Mouse (Mus musculus): Measurements from ENCODE around the gene Mgst3. TPM values are rescaled to one million over a fixed set of nuclear protein-coding genes. Genes with fewer than 3 reads are reported as not detected.

Gene Mgst3
- polyA plus RNA-seq (2015; fragmentation: Nextera tagmentation; extraction: Ambion mirVana) = 392 and 404 TPM in 2 replicates

DNA sequence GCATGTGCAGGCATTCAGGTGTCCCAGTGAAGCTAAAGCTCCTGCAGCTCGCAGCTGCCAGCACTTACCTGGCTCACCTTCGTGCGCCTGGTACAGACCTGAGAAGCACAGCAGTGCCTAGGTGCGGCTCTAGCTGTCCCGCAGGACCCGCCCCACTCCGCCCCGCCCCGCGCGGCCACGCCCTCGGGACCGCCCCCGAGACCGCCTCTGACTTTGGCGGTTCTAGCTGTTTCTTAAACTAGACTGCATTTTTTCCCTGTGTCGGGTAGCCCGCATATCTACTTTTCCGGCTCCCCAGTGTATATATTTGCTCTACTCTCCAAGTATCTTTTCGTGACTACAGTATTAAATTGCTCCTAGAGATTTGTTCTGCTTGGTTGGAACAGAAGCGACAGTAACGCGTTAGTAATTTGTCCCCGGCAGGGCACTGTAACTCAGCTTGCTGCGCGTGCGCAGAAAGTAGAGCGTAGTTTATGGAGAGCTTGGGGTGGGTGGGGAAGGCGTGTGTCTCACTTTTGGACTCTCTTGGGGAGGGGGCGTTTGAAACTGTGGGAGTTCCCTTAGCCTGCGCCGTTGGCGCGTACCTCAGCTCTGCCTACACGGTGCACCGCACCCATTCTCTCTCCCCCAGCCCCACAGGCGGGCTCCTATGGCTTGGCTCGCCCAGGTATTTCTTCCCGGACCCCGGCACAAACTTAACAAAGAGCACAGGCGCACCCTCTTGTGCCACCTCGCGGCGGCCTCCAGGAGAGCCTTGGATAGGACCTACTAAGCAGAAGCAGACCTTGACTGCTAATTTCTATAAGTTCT is at the start of gene Mgst3:
Gene Mgst3, minus strand, starts transcription at position 159 of the 810 bp plus-strand sequence.
- Histone ChIP-seq H3K4me3 (replicated peaks) (peak within 1 kb of the TSS; percentile 79), H3K4me1 (replicated peaks) (peaks cover 49% of the 10 kb centered on the region), H3K36me3 (replicated peaks) (peaks cover 23% of the 10 kb centered on the region), H3K27ac (replicated peaks) (peak within 1 kb of the TSS; percentile 93), H3K4me2 (peak within 1 kb of the TSS; percentile 79), H3K9me3 (replicated peaks) (no peaks in the 10 kb centered on the region), H3K9ac (peak within 1 kb of the TSS; percentile 83), H3K27me3 (peaks cover 20% of the 10 kb centered on the region)
- under 1% methylated on average over 45 of the region's 45 CpGs for WGBS (ENCODE audit: insufficient replicate concordance)
- peak; percentile 91 for ATAC-seq (ENCODE audit: insufficient read depth)

DNA sequence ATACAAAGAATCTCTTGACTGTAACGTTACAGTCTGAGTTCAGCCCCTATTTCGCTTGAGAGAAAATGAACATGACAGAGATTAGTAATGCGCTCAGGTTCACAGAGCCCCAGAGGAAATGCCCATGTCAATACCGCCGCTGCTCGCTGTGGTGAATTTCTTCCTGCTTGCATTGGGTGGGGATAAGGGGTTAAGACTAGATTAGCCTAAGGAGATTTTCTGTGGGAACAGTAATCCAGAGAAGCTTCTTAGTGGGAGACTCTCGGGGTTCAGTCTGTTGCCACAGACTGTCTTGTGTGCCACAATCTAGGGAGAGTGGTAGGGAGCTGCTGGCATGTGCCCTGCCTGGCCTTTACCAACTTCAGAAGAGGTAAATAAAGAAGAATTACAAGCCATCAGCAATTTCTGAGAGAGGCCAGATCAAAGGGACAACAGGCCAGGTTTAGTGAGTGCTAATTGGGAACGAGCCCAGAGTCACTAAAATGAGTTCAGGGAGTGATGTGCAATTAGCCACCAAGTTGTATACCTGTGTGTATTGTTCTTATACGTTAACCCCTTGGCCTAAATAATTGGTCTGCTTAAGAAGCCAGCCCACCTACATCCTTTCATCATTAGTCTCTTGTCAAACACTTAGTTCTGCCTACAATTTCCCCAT is 44.7 kb upstream of the Mgst3 start:
- peaks cover 6% of the 10 kb centered on the region; the same call in 1 of the 2 replicates for H3K4me1 ChIP-seq (replicated peaks)
- no peak overlapping the region for H3K4me3 ChIP-seq (replicated peaks)
- 50% methylated on average over 9 of the region's 9 CpGs for WGBS (ENCODE audit: insufficient replicate concordance)
- no peaks in the 10 kb centered on the region for H3K36me3 ChIP-seq (replicated peaks)
- H3K9me3 ChIP-seq (replicated peaks) = no peaks in the 10 kb centered on the region
- ATAC-seq (ENCODE audit: insufficient read depth) = no peak
- H3K27ac ChIP-seq (replicated peaks) = no peak overlapping the region
- no peak overlapping the region for H3K4me2 ChIP-seq
- peaks cover 9% of the 10 kb centered on the region; the same call in 1 of the 2 replicates for H3K27me3 ChIP-seq
- H3K9ac ChIP-seq = no peak overlapping the region

DNA sequence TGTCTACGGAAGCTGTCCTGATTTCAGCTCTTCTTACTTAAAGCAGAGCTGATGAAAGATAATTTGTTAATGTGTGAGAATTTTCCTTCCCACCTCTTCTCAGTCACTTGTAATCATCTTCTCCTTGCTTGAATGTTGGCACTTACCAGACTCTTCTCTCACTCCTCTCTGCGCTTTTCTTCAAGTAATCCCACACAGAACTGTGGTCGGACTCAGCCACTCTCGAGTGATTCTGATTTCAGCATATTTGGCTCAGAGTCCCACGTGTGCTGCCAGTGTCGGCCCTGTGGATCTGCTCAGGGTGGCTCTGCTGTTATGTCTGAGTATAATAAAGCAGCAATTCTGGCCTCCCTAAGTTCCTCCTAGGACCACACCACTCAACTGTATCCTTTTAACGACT is 43.5 kb upstream of the Mgst3 start:
- Histone ChIP-seq H3K4me1 (replicated peaks) (no peaks in the 10 kb centered on the region), H3K36me3 (replicated peaks) (no peaks in the 10 kb centered on the region), H3K4me2 (no peak overlapping the region), H3K9ac (no peak overlapping the region), H3K9me3 (replicated peaks) (no peaks in the 10 kb centered on the region), H3K27me3 (peaks cover 9% of the 10 kb centered on the region; the same call in 1 of the 2 replicates), H3K27ac (replicated peaks) (no peak overlapping the region), H3K4me3 (replicated peaks) (no peak overlapping the region)
- ATAC-seq (ENCODE audit: insufficient read depth) = no peak
- 67% methylated on average over 7 of the region's 7 CpGs for WGBS (ENCODE audit: insufficient replicate concordance)

DNA sequence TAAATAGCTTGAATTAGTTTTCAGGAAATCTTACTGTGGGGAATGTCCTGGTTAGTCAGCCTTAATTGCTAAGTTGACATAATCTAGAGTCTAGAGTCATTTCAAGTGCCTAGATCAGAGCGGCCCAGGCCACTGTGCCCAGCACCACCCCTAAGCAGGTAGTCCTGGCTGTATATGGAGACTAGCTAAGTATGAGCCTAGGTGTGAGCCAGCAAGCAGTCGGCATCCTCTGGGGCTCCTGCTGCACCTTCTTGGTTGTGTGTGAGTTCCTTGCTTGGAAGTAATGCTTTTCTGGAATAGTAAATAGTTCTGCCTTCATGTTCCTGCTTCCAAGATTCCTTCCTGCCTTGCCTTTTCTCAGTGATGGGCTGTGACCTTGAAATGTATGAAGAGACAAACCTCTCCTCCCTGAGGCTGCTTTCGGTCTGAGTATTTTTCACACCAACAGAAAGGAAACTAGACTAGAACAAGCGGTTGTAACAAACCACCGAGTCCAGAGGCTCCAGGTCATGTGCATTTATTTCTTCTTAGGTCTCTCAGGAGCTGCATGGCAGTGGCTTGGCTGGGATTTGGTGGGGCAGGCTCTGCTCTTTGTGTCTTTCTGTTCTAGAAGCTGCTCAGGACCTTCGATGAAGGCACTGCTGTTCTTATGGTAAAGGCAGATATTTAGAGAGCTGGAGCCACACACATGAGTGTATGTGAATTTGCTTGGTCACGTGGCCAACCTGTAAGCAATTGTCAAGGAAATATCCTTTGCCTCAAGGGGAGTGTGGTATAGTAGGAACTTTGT is 42.7 kb upstream of the Mgst3 start:
- no peak for ATAC-seq (ENCODE audit: insufficient read depth)

DNA sequence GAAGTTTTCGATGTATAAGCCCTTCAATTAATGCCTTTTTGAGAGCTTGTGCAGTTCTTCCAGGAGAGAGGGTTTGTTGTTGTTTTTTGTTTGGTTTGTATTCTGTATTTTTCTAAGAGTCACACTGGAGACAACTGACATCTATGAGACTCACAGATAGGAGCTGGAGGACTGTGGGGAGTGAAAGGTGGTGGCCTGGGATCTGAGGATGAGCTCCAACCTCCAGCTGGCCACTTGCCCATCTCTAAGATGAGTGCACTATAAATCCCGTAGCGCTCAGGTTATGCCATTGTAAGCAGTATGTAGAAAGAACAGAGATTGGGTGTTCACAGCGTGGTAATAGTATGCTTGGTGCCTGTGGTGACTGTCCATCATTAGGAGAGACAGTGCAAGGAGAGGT is 41.3 kb upstream of the Mgst3 start:
- ATAC-seq (ENCODE audit: insufficient read depth) = no peak
- no peaks in the 10 kb centered on the region for H3K36me3 ChIP-seq (replicated peaks)
- H3K27me3 ChIP-seq = peaks cover 9% of the 10 kb centered on the region; the same call in 1 of the 2 replicates
- H3K9me3 ChIP-seq (replicated peaks) = no peaks in the 10 kb centered on the region
- no peak overlapping the region for H3K9ac ChIP-seq
- 64% methylated on average over 4 of the region's 4 CpGs for WGBS (ENCODE audit: insufficient replicate concordance)
- H3K27ac ChIP-seq (replicated peaks) = no peak overlapping the region
- no peak overlapping the region for H3K4me2 ChIP-seq
- no peak overlapping the region for H3K4me3 ChIP-seq (replicated peaks)
- no peaks in the 10 kb centered on the region for H3K4me1 ChIP-seq (replicated peaks)

More for the DNA sequence above, 42.7 kb upstream of the Mgst3 start:
- Histone ChIP-seq H3K27ac (replicated peaks) (no peak overlapping the region), H3K36me3 (replicated peaks) (no peaks in the 10 kb centered on the region), H3K9me3 (replicated peaks) (no peaks in the 10 kb centered on the region), H3K4me2 (no peak overlapping the region), H3K27me3 (peaks cover 9% of the 10 kb centered on the region; the same call in 1 of the 2 replicates), H3K4me1 (replicated peaks) (no peaks in the 10 kb centered on the region), H3K9ac (no peak overlapping the region), H3K4me3 (replicated peaks) (no peak overlapping the region)
- 57% methylated on average over 7 of the region's 7 CpGs for WGBS (ENCODE audit: insufficient replicate concordance)

DNA sequence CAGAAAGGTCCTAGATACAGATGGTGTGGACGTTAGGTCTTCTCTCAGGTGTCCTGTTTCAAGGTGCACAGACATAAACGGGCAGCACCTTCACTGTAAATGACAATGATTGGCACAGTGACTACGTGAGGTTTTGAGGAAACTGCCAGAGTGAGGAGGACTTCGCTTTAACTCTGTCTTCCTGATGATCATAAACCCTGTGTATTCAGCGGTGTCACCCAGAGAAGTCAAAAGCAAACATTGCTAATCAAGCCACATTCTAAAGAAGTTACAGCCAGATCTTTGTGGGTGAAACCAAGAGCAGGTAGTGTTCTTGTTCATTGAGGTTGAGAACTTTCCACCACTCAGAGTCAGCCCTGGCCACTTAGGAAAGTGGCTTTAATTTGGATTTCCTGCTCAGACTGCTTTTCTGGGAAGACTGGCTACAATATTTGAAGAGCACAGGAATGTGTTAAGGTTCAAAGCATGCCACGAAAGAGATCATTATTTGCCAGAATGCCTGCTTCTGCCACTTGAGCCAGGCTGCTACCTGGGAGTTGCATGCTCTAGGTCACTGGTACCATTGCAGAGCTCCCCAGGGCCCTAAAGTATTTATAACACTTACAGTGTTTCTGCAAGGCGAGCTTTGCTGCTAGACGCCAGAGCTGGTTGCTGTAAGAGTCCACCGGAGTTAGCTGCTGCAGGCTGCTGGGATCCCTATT is 37.5 kb upstream of the Mgst3 start:
- no peaks in the 10 kb centered on the region for H3K4me1 ChIP-seq (replicated peaks)
- H3K4me3 ChIP-seq (replicated peaks) = no peak overlapping the region
- H3K27me3 ChIP-seq = 0 out of 2 replicates have a peak, but pooled peaks cover under 1% of the 10 kb centered on the region
- no peak overlapping the region for H3K4me2 ChIP-seq
- 41% methylated on average over 9 of the region's 9 CpGs for WGBS (ENCODE audit: insufficient replicate concordance)
- H3K9me3 ChIP-seq (replicated peaks) = no peaks in the 10 kb centered on the region
- ATAC-seq (ENCODE audit: insufficient read depth) = no peak
- H3K36me3 ChIP-seq (replicated peaks) = no peaks in the 10 kb centered on the region
- no peak overlapping the region for H3K27ac ChIP-seq (replicated peaks)
- H3K9ac ChIP-seq = no peak overlapping the region

DNA sequence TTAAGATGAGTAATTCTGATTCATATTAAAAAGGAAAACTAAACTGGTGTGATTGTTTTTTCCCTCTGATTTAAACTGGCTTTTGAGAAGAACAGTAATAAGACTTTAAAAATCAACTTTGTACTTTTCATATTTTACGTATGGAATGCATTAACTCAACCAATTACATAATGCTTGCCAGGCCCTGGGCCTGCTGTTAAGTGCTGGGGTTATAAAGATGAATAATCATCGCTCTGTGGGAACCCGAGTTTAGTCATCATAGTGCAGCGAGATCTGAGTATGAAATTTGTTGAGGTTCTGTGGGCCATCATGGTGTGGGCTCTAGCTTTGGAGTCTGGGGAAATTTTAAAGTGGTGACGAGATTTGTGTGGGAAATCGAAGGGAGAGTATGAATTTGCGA is 33.0 kb upstream of the Mgst3 start:
- no peak overlapping the region for H3K27ac ChIP-seq (replicated peaks)
- H3K36me3 ChIP-seq (replicated peaks) = no peaks in the 10 kb centered on the region
- H3K9ac ChIP-seq = no peak overlapping the region
- no peak for ATAC-seq (ENCODE audit: insufficient read depth)
- no peak overlapping the region for H3K4me3 ChIP-seq (replicated peaks)
- WGBS (ENCODE audit: insufficient replicate concordance) = 61% methylated on average over 7 of the region's 7 CpGs
- 0 out of 2 replicates have a peak, but pooled peaks cover 6% of the 10 kb centered on the region for H3K27me3 ChIP-seq
- no peaks in the 10 kb centered on the region for H3K4me1 ChIP-seq (replicated peaks)
- no peaks in the 10 kb centered on the region for H3K9me3 ChIP-seq (replicated peaks)
- H3K4me2 ChIP-seq = no peak overlapping the region

DNA sequence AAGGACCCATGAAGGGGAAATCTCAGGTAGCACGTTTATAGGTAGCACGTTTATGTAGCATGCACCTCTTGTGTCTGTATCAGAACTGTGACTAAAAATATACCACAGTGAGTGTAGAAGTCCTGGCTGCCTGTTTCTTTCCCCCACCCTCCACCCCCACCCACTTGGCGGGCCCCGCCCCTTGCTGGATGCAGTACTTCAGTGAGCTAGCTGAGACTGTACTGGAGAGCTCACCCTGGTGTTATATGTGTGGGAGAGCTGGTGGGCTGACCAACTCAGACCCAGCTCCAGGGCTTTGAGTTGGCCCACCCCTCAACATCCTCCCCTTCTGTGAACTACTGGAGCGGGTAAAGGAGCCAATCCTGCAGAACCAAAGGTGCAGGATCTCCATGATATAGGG is 31.9 kb upstream of the Mgst3 start:
- Histone ChIP-seq H3K4me2 (no peak overlapping the region), H3K36me3 (replicated peaks) (no peaks in the 10 kb centered on the region), H3K27ac (replicated peaks) (no peak overlapping the region), H3K9ac (no peak overlapping the region), H3K4me3 (replicated peaks) (no peak overlapping the region), H3K27me3 (0 out of 2 replicates have a peak, but pooled peaks cover 6% of the 10 kb centered on the region), H3K4me1 (replicated peaks) (no peaks in the 10 kb centered on the region), H3K9me3 (replicated peaks) (no peaks in the 10 kb centered on the region)
- WGBS (ENCODE audit: insufficient replicate concordance) = 59% methylated on average over 5 of the region's 5 CpGs
- peak; percentile 28; the same call in 1 of the 2 replicates for ATAC-seq (ENCODE audit: insufficient read depth)

DNA sequence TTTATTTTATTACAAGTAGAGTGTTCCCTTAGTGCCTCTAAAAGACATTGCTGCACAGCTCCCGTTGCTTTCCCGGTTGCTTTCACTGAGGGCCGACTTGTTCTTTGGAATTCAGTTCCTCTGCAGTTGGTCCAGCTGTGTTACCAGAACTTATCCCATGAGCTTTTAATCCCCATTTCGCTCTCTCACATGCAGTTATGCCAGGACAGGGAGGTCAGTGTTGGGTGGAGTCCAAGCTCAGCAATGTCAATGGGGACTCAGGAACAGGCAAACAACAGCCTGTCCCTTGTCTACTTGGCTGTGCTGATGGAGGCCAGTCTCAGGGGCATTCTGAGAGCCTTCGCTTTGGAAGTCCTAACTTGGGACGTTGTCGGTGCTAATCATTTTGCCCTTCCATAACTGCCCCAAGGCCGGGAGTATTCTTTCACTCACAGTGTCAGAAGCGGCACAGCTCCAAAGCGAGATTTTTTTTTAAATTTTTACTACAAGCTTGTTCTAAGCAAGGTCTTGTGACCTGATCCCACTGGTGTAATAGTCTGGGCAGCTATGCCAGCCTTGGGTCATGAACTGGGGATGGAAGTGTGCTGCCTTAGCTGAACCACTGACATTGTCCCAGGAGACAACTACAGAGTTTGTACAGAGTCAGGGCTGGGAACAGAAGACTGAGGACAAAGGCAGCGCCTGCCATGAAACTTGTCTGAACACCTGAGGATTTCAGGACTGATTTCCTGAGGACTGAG is 29.0 kb upstream of the Mgst3 start:
- H3K4me2 ChIP-seq = no peak overlapping the region
- H3K27me3 ChIP-seq = 0 out of 2 replicates have a peak, but pooled peaks cover 6% of the 10 kb centered on the region
- H3K36me3 ChIP-seq (replicated peaks) = no peaks in the 10 kb centered on the region
- H3K9ac ChIP-seq = no peak overlapping the region
- no peaks in the 10 kb centered on the region for H3K4me1 ChIP-seq (replicated peaks)
- no peak for ATAC-seq (ENCODE audit: insufficient read depth)
- H3K9me3 ChIP-seq (replicated peaks) = no peaks in the 10 kb centered on the region
- H3K4me3 ChIP-seq (replicated peaks) = no peak overlapping the region
- no peak overlapping the region for H3K27ac ChIP-seq (replicated peaks)
- 74% methylated on average over 11 of the region's 11 CpGs for WGBS (ENCODE audit: insufficient replicate concordance)

DNA sequence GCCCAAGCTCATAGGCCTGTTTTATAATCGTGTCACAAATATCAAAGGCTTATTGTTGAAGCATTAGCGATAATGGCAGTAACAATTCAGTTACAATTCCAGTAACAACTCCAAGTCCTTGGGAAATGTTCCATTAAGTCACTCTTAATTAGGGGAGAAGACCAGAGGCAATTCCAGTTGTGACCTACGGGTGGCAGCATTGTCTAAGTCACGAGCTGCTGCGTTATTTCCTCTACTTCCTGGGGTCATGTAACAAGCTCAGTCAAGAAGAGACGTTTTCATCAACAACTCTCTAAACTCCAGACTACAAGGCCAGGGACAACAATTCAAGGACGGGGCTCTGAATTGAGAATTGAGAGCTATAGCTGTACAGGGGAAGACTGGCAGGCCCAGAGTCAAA is 21.2 kb upstream of the Mgst3 start:
- no peaks in the 10 kb centered on the region for H3K4me1 ChIP-seq (replicated peaks)

More for the DNA sequence above, 21.2 kb upstream of the Mgst3 start:
- Histone ChIP-seq H3K36me3 (replicated peaks) (no peaks in the 10 kb centered on the region), H3K4me3 (replicated peaks) (no peak overlapping the region), H3K9me3 (replicated peaks) (no peaks in the 10 kb centered on the region), H3K27me3 (peaks cover 21% of the 10 kb centered on the region), H3K4me2 (no peak overlapping the region), H3K27ac (replicated peaks) (no peak overlapping the region), H3K9ac (no peak overlapping the region)
- ATAC-seq (ENCODE audit: insufficient read depth) = no peak
- WGBS (ENCODE audit: insufficient replicate concordance) = under 1% methylated on average over 7 of the region's 7 CpGs

Data from liver, embryonic 15.5 days (tissue).